Mouse (Mus musculus): ENCODE measurements around the gene Slc16a11. TPM values are rescaled to one million over a fixed set of nuclear protein-coding genes. Genes with fewer than 3 reads are reported as not detected.
A peak's percentile ranks its signal among the peaks of the same experiment; 100 is the strongest.

Slc16a11 gene
- total and polyA plus RNA-seq, 3 experiments, result 0.51 to 2.3 TPM; not detected in 1

DNA sequence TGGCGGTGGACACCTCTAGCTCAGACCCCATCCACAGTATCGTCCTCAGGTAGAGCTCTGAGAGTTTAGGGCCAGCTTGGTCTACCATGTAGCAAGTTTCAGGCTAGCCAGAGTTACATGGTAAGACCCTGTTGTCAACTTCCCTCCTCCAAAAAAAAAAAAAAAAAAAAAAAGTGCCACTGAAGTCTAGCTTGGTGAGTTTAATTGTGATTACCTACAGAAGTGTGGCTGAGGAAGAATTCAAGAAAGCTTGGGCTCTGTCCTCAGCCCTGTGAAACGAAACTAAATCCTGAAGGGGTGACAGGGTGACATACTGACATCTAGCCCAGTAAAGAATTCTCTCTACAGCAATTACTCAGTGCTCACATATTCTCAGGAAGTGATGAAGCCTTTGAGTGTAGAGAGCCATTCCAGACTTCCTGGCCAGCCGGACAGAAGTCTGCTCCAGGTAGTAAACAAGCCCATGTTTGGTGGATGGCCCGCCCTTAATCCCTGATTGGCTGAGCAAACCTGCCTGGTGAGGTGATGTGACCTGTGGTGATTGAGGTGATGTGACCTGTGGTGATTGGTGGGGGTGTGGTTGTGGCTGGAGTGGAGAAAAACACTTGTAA is 3.7 kb upstream of the Slc16a11 start:
- H3K79me2 ChIP-seq (replicated peaks; ENCODE audit: control insufficient read depth, extremely low read depth, insufficient read depth, poor library complexity, severe bottlenecking), result no peaks in the 10 kb centered on the region
- H3K36me3 ChIP-seq (replicated peaks in 1 of 2; ENCODE audit: control insufficient read depth in 1 of 2, insufficient read depth in 1 of 2, low read length in 1 of 2), result no peaks in the 10 kb centered on the region
- H3K27ac ChIP-seq (ENCODE audit: insufficient read depth, low read depth), result no peak overlapping the region
- H3K9me3 ChIP-seq (replicated peaks; ENCODE audit: low read length), result no peaks in the 10 kb centered on the region
- 0 out of 2 replicates have a peak overlapping the region, but pooled peaks have one; percentile 8 for H3K4me2 ChIP-seq (ENCODE audit: insufficient read depth, low read depth, poor library complexity, severe bottlenecking)
- no peak overlapping the region for H3K4me3 ChIP-seq (replicated peaks in 1 of 3; ENCODE audit: low read depth in 2 of 3, low read length in 2 of 3, poor library complexity in 1 of 3)
- dilution Hi-C loops (cut with MboI; ENCODE audit: extremely low pct_ligation_motif_present, extremely low pct_unique_long_range_greater_than_20kb, low sequenced_read_pairs), result no loop called here
- TF ChIP-seq SIN3A (IDR thresholded peaks at IDR 0.05; ENCODE audit: low read length) (no peak), ZNF384 (IDR thresholded peaks at IDR 0.05; ENCODE audit: low read depth, low read length) (peak; percentile 56; the same call in 1 of the 2 replicates), HCFC1 (IDR thresholded peaks at IDR 0.05; ENCODE audit: low read depth, low read length) (no peak), ELF1 (IDR thresholded peaks at IDR 0.05; ENCODE audit: low read depth, low read length) (no peak), PAX5 (IDR thresholded peaks at IDR 0.05; ENCODE audit: low read length) (no peak)
- H3K9ac ChIP-seq (ENCODE audit: insufficient read depth, low read depth), result no peak overlapping the region
- no peaks in the 10 kb centered on the region for H3K4me1 ChIP-seq (ENCODE audit: control insufficient read depth in 1 of 2, insufficient read depth in 2 of 2)
- in situ Hi-C loops (cut with MboI; ENCODE audit: low pct_ligation_motif_present, low pct_unique_long_range_greater_than_20kb, low sequenced_read_pairs), result no loop called here
- no peak for DNase-seq (ENCODE audit: extremely low read depth)
- H3K27me3 ChIP-seq (replicated peaks), result peaks cover 26% of the 10 kb centered on the region

DNA sequence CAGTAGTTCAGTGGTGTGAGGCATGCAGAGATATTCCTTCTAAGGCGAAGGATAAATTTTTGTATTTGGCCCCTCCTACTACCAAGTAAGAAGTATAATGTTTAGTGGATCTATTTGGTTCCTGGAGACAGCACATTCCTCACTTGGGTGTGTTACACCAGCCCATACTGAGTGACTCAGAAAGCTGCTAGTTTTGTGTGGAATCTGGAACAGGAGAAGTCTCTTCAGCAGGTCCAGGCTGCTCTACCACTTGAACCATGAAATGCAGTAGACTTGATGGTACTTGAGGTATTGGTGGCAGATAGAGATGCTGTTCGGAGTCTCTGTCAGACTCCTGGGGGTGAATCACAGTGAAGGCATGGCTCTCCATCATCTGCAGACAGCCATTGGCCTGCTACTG is 1.9 kb upstream of the Slc16a11 start:
- no peak overlapping the region for H3K4me2 ChIP-seq (ENCODE audit: insufficient read depth, low read depth, poor library complexity, severe bottlenecking)

DNA sequence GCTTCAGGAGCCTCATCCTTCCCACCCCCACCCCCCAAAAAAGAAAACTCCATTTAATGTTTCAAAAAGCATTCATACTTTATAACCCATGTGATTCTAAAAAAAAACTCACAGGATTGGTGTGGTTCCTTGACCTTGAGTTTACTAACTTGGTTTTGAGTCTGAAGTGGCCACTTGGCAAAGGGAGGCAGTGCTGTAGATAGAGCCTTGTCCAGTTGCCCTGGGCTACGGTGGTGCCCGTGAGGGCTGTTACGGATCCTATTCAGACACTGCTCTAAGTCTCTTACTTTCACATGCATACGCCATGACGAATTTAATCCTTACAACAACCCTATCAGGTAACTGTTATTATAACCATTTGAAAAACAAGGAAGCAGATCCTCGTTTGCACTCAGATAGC is 580 bp upstream of the Slc16a11 start:
- TF ChIP-seq JUND (conservative IDR thresholded peaks at IDR 0.05; ENCODE audit: low read depth, low read length), result no peak
- TF ChIP-seq MXI1 (IDR thresholded peaks at IDR 0.05; ENCODE audit: low read depth, low read length), result no peak
- no peak for TF ChIP-seq EP300 (IDR thresholded peaks at IDR 0.05; ENCODE audit: low read length)
- no peak for TF ChIP-seq ZMIZ1 (IDR thresholded peaks at IDR 0.05; ENCODE audit: low read depth, low read length)
- no peak for TF ChIP-seq CTCF (conservative IDR thresholded peaks at IDR 0.05 in 1 of 2, IDR thresholded peaks at IDR 0.05 in 1 of 2; ENCODE audit: low read depth in 2 of 2, low read length in 2 of 2)
- no peak for TF ChIP-seq RCOR1 (conservative IDR thresholded peaks at IDR 0.05; ENCODE audit: low read depth, low read length)
- no peak for TF ChIP-seq JUN (IDR thresholded peaks at IDR 0.05; ENCODE audit: insufficient read depth, low read depth, low read length)
- TF ChIP-seq ZKSCAN1 (IDR thresholded peaks at IDR 0.05; ENCODE audit: borderline replicate concordance, low read depth, low read length), result no peak
- no peak for TF ChIP-seq CHD1 (IDR thresholded peaks at IDR 0.05; ENCODE audit: low read depth, low read length)
- no peak for TF ChIP-seq KAT2A (IDR thresholded peaks at IDR 0.05; ENCODE audit: insufficient replicate concordance, low read length)
- no peak for TF ChIP-seq TCF12 (IDR thresholded peaks at IDR 0.05; ENCODE audit: low read depth, low read length)
- TF ChIP-seq MAFK (IDR thresholded peaks at IDR 0.05; ENCODE audit: insufficient replicate concordance, low read length), result no peak
- TF ChIP-seq BHLHE40 (IDR thresholded peaks at IDR 0.05; ENCODE audit: low read depth, low read length), result no peak
- no peak for TF ChIP-seq USF2 (conservative IDR thresholded peaks at IDR 0.05; ENCODE audit: low read depth, low read length)
- no peak for TF ChIP-seq SMC3 (IDR thresholded peaks at IDR 0.05; ENCODE audit: low read depth, low read length)
- Histone ChIP-seq H3K9ac (ENCODE audit: insufficient read depth, low read depth) (no peak overlapping the region), H3K36me3 (replicated peaks in 1 of 2; ENCODE audit: control insufficient read depth in 1 of 2, insufficient read depth in 1 of 2, low read length in 1 of 2) (peaks cover 4 to 25% of the 10 kb centered on the region in 2 experiments), H3K79me2 (replicated peaks; ENCODE audit: control insufficient read depth, extremely low read depth, insufficient read depth, poor library complexity, severe bottlenecking) (no peaks in the 10 kb centered on the region), H3K4me1 (ENCODE audit: control insufficient read depth in 1 of 2, insufficient read depth in 2 of 2) (no peaks in the 10 kb centered on the region), H3K4me2 (ENCODE audit: insufficient read depth, low read depth, poor library complexity, severe bottlenecking) (no peak overlapping the region), H3K27me3 (replicated peaks) (no peaks in the 10 kb centered on the region), H3K27ac (ENCODE audit: insufficient read depth, low read depth) (no peak overlapping the region), H3K4me3 (replicated peaks in 1 of 3; ENCODE audit: low read depth in 2 of 3, low read length in 2 of 3, poor library complexity in 1 of 3) (no peak overlapping the region), H3K9me3 (replicated peaks; ENCODE audit: low read length) (no peaks in the 10 kb centered on the region)
- in situ Hi-C loops (cut with MboI; ENCODE audit: low pct_ligation_motif_present, low pct_unique_long_range_greater_than_20kb, low sequenced_read_pairs), result no loop called here
- no peak for DNase-seq (ENCODE audit: extremely low read depth)
- dilution Hi-C loops (cut with MboI; ENCODE audit: extremely low pct_ligation_motif_present, extremely low pct_unique_long_range_greater_than_20kb, low sequenced_read_pairs), result no loop called here

More for the DNA sequence above, 1.9 kb upstream of the Slc16a11 start:
- in situ Hi-C loops (cut with MboI; ENCODE audit: low pct_ligation_motif_present, low pct_unique_long_range_greater_than_20kb, low sequenced_read_pairs), result no loop called here
- Histone ChIP-seq H3K36me3 (replicated peaks in 1 of 2; ENCODE audit: control insufficient read depth in 1 of 2, insufficient read depth in 1 of 2, low read length in 1 of 2) (peaks cover 0 to 12% of the 10 kb centered on the region in 2 experiments), H3K9me3 (replicated peaks; ENCODE audit: low read length) (no peaks in the 10 kb centered on the region), H3K4me3 (replicated peaks in 1 of 3; ENCODE audit: low read depth in 2 of 3, low read length in 2 of 3, poor library complexity in 1 of 3) (no peak overlapping the region), H3K79me2 (replicated peaks; ENCODE audit: control insufficient read depth, extremely low read depth, insufficient read depth, poor library complexity, severe bottlenecking) (no peaks in the 10 kb centered on the region), H3K27me3 (replicated peaks) (peaks cover 12% of the 10 kb centered on the region), H3K4me1 (ENCODE audit: control insufficient read depth in 1 of 2, insufficient read depth in 2 of 2) (no peaks in the 10 kb centered on the region), H3K9ac (ENCODE audit: insufficient read depth, low read depth) (no peak overlapping the region), H3K27ac (ENCODE audit: insufficient read depth, low read depth) (no peak overlapping the region)
- TF ChIP-seq ZKSCAN1 (IDR thresholded peaks at IDR 0.05; ENCODE audit: borderline replicate concordance, low read depth, low read length), result no peak
- dilution Hi-C loops (cut with MboI; ENCODE audit: extremely low pct_ligation_motif_present, extremely low pct_unique_long_range_greater_than_20kb, low sequenced_read_pairs), result no loop called here
- DNase-seq (ENCODE audit: extremely low read depth), result no peak

Measured in CH12.LX (cell line).